Mouse (Mus musculus): ENCODE results near the gene Lrrc57. TPM values are rescaled to one million over a fixed set of nuclear protein-coding genes. Genes with fewer than 3 reads are reported as not detected.

Gene Lrrc57
- polyA plus RNA-seq, 1 experiment from 2014 or later = 26.0 TPM

DNA sequence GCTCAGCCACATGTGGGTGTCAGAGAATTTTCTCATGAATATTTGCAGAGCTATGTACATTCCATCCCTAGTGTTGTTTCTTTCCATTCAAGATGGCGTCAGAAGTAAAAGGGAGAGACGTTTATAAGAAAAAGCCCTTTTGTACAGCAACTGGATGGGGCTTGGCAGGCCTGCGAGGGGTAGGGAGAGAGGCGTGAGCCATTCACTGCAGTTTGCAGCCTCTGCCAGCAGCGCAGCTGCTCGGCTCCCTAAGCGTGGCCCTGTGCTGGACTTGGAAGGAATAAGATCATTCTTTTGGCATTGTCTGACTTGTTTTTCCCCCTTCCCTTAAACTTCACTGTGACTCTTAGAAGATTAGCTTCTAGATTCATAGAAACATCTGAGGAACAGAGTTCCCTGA lies 34.5 kb upstream of the Lrrc57 start:
- no peak overlapping the region for H3K27ac ChIP-seq (replicated peaks; ENCODE audit: low read depth, low read length)
- H3K4me3 ChIP-seq (ENCODE audit: low read depth, low read length) = no peak overlapping the region
- WGBS = 75% methylated on average over 7 of the region's 7 CpGs
- no peaks in the 10 kb centered on the region for H3K36me3 ChIP-seq (replicated peaks; ENCODE audit: control insufficient read depth, insufficient read depth, low read depth, low read length)
- no peak overlapping the region for H3K4me2 ChIP-seq (ENCODE audit: low read depth, low read length)
- no peaks in the 10 kb centered on the region for H3K27me3 ChIP-seq (ENCODE audit: control insufficient read depth, insufficient read depth, low read length)
- H3K4me1 ChIP-seq (ENCODE audit: control insufficient read depth, insufficient read depth, low read length) = no peaks in the 10 kb centered on the region
- DNase-seq (ENCODE audit: low spot score) = no peak
- no peaks in the 10 kb centered on the region for H3K9me3 ChIP-seq (replicated peaks; ENCODE audit: control insufficient read depth, low read length)
- no peak overlapping the region for H3K9ac ChIP-seq (replicated peaks; ENCODE audit: low read length)
- no peak for ATAC-seq (replicated peaks; ENCODE audit: insufficient number of reproducible peaks, low FRiP score, low TSS enrichment, low read depth)

DNA sequence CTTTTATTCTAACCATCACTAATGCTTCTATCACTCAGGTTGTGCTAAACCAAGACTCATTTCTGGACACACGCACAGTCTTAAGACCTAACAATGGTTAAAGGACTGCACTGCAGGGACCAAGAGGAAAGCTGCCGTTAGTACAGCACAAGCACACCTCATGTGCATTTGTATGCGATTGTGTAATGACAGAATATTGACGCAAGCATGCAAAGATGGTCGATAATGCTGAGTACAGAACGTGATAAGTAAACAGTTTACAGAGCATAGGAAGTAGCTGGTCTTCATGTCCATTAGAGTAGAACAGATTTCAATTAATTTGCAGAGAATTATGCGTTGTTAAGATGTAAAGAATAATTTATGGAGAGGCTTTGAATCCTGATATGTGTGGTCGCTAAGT lies 31.5 kb upstream of the Lrrc57 start:
- 93% methylated on average over 8 of the region's 8 CpGs for WGBS
- Histone ChIP-seq H3K9ac (replicated peaks; ENCODE audit: low read length) (no peak overlapping the region), H3K27me3 (ENCODE audit: control insufficient read depth, insufficient read depth, low read length) (no peaks in the 10 kb centered on the region), H3K9me3 (replicated peaks; ENCODE audit: control insufficient read depth, low read length) (no peaks in the 10 kb centered on the region), H3K4me2 (ENCODE audit: low read depth, low read length) (no peak overlapping the region), H3K27ac (replicated peaks; ENCODE audit: low read depth, low read length) (no peak overlapping the region), H3K4me1 (ENCODE audit: control insufficient read depth, insufficient read depth, low read length) (no peaks in the 10 kb centered on the region), H3K4me3 (ENCODE audit: low read depth, low read length) (no peak overlapping the region), H3K36me3 (replicated peaks; ENCODE audit: control insufficient read depth, insufficient read depth, low read depth, low read length) (no peaks in the 10 kb centered on the region)
- ATAC-seq (replicated peaks; ENCODE audit: insufficient number of reproducible peaks, low FRiP score, low TSS enrichment, low read depth) (no peak), DNase-seq (ENCODE audit: low spot score) (no peak)

DNA sequence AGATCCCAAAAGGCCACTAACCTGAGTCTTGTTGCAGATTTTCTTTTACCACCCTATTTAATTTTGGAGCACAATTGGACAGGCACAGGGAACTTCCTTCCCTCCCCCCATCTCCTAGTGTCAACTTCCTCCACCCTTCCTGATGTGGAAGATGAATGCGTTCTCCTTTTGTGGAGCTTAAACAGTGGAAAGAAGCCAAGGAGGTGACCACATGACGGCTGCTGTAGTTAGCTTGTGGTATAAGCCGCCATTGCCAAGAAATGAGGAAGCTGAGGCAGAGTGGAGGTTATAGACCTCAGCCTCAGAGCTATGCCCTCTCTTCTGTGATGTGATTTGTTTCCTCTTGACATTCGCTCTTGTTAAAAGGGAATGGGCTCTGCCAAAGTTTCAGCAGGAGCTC lies 22.6 kb upstream of the Lrrc57 start:
- Histone ChIP-seq H3K9me3 (replicated peaks; ENCODE audit: control insufficient read depth, low read length) (no peaks in the 10 kb centered on the region), H3K4me1 (ENCODE audit: control insufficient read depth, insufficient read depth, low read length) (no peaks in the 10 kb centered on the region), H3K27me3 (ENCODE audit: control insufficient read depth, insufficient read depth, low read length) (no peaks in the 10 kb centered on the region), H3K4me3 (ENCODE audit: low read depth, low read length) (no peak overlapping the region), H3K27ac (replicated peaks; ENCODE audit: low read depth, low read length) (no peak overlapping the region), H3K9ac (replicated peaks; ENCODE audit: low read length) (no peak overlapping the region), H3K4me2 (ENCODE audit: low read depth, low read length) (no peak overlapping the region), H3K36me3 (replicated peaks; ENCODE audit: control insufficient read depth, insufficient read depth, low read depth, low read length) (no peaks in the 10 kb centered on the region)
- 86% methylated on average over 4 of the region's 4 CpGs for WGBS
- no peak for DNase-seq (ENCODE audit: low spot score)
- ATAC-seq (replicated peaks; ENCODE audit: insufficient number of reproducible peaks, low FRiP score, low TSS enrichment, low read depth) = no peak

- Histone ChIP-seq H3K27ac (replicated peaks; ENCODE audit: low read depth, low read length) (no peak overlapping the region), H3K9me3 (replicated peaks; ENCODE audit: control insufficient read depth, low read length) (no peaks in the 10 kb centered on the region), H3K4me1 (ENCODE audit: control insufficient read depth, insufficient read depth, low read length) (no peaks in the 10 kb centered on the region), H3K36me3 (replicated peaks; ENCODE audit: control insufficient read depth, insufficient read depth, low read depth, low read length) (no peaks in the 10 kb centered on the region), H3K4me3 (ENCODE audit: low read depth, low read length) (no peak overlapping the region), H3K4me2 (ENCODE audit: low read depth, low read length) (no peak overlapping the region), H3K27me3 (ENCODE audit: control insufficient read depth, insufficient read depth, low read length) (no peaks in the 10 kb centered on the region), H3K9ac (replicated peaks; ENCODE audit: low read length) (no peak overlapping the region)
- WGBS = 90% methylated on average over 2 of the region's 2 CpGs
- ATAC-seq (replicated peaks; ENCODE audit: insufficient number of reproducible peaks, low FRiP score, low TSS enrichment, low read depth) (no peak), DNase-seq (ENCODE audit: low spot score) (no peak)
Measured at GRCm38 (mm10) chr2:120631521-120631920, 22.2 kb upstream of the Lrrc57 start.

DNA sequence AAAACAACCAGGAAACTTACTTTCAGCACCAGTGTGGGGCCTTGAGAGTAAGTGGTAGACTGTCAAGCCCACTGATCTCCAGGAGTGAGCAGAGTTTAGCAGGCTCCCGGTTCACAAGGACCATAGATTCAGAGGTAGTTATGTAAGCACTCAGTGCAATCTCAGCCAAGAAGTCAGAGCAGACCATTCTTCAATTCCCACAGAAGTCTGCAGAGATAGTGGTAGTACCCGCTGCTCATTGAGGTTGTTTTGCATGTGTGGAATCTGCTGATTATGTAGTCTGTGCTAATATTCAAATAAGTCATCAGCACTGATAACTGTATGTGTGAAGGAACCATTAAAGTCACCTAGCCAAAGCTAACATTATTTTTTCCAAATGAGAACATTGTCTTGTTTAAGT lies 21.3 kb upstream of the Lrrc57 start:
- Histone ChIP-seq H3K4me1 (ENCODE audit: control insufficient read depth, insufficient read depth, low read length) (no peaks in the 10 kb centered on the region), H3K4me3 (ENCODE audit: low read depth, low read length) (no peak overlapping the region), H3K9me3 (replicated peaks; ENCODE audit: control insufficient read depth, low read length) (no peaks in the 10 kb centered on the region), H3K27me3 (ENCODE audit: control insufficient read depth, insufficient read depth, low read length) (no peaks in the 10 kb centered on the region), H3K27ac (replicated peaks; ENCODE audit: low read depth, low read length) (no peak overlapping the region), H3K9ac (replicated peaks; ENCODE audit: low read length) (no peak overlapping the region), H3K36me3 (replicated peaks; ENCODE audit: control insufficient read depth, insufficient read depth, low read depth, low read length) (no peaks in the 10 kb centered on the region), H3K4me2 (ENCODE audit: low read depth, low read length) (no peak overlapping the region)
- ATAC-seq (replicated peaks; ENCODE audit: insufficient number of reproducible peaks, low FRiP score, low TSS enrichment, low read depth) (no peak), DNase-seq (ENCODE audit: low spot score) (no peak)
- 76% methylated on average over 2 of the region's 2 CpGs for WGBS

DNA sequence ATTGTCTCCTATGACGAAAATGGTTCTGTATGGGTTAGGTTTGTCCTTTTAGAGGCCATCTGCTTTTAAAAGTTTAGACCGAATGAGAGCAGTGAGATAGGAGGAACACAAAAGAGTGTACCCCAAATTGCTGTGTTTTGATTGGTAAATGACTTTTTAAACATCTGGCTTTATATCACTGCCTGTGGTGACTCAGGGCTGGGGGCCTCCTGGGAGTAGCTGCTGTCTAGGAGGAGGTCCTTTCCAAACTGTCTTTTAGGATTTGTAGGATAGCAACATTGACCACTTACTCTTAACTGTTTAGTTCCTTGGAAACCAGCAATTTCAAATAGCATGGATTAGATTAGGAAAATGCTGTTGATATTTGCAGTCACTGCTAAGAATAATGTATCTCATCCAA lies 20.9 kb upstream of the Lrrc57 start:
- no peak overlapping the region for H3K9ac ChIP-seq (replicated peaks; ENCODE audit: low read length)
- H3K4me1 ChIP-seq (ENCODE audit: control insufficient read depth, insufficient read depth, low read length) = no peaks in the 10 kb centered on the region
- H3K36me3 ChIP-seq (replicated peaks; ENCODE audit: control insufficient read depth, insufficient read depth, low read depth, low read length) = no peaks in the 10 kb centered on the region
- no peak for ATAC-seq (replicated peaks; ENCODE audit: insufficient number of reproducible peaks, low FRiP score, low TSS enrichment, low read depth)
- no peak for DNase-seq (ENCODE audit: low spot score)
- H3K4me3 ChIP-seq (ENCODE audit: low read depth, low read length) = no peak overlapping the region
- H3K27me3 ChIP-seq (ENCODE audit: control insufficient read depth, insufficient read depth, low read length) = no peaks in the 10 kb centered on the region
- H3K27ac ChIP-seq (replicated peaks; ENCODE audit: low read depth, low read length) = no peak overlapping the region
- 71% methylated on average over 2 of the region's 2 CpGs for WGBS
- no peaks in the 10 kb centered on the region for H3K9me3 ChIP-seq (replicated peaks; ENCODE audit: control insufficient read depth, low read length)
- H3K4me2 ChIP-seq (ENCODE audit: low read depth, low read length) = no peak overlapping the region

DNA sequence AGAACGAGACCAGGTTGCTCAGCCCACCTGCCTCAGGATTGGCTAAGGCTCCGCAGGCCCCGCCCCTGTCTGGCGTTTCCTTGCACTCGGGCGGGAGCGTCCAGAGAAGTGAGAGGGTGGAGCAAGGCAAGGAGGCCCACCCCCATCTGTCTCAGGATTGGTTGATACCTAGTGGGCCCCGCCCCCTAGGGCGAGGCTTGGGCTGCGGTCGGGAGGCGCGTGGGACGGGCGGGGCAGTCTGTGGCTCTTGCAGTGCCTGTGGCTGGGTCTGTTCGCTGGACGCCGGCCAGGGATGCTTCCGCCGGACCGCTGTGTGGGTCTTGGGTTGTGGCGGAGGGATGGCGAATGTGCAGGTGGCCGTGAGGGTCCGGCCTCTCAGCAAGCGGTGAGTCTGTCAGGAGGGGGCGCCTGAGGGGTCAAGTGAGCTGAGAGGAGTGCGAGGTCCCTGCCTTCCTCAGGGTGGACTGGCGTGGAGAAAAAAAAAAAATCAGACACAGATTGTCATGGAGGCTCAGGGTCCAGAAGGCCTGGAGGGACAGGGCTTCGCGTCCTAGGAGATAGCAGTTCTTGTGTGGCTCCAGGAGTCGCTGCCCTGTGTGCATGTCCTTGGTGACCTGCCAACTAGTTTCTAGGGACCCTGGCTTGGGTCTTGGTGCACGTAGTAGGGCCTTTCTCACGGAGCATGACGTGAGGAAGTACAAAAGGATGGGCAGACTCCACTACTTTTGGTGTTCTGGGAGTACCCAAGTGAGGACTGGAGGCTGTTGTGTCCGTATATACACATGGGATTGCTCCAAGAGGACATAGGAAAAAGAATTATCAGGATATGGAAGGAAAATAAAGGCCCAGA lies 19.8 kb upstream of the Lrrc57 start, which contains the start of gene Stard9:
Gene Stard9 (plus strand): TSS at position 236 of the 850 bp plus-strand sequence.
- peak within 1 kb of the TSS; percentile 51 for H3K9ac ChIP-seq (replicated peaks; ENCODE audit: low read length)
- peak within 1 kb of the TSS; percentile 51 for H3K4me2 ChIP-seq (ENCODE audit: low read depth, low read length)
- no peaks in the 10 kb centered on the region for H3K27me3 ChIP-seq (ENCODE audit: control insufficient read depth, insufficient read depth, low read length)
- H3K27ac ChIP-seq (replicated peaks; ENCODE audit: low read depth, low read length) = no peak within 1 kb of the TSS
- 1% methylated on average over 36 of the region's 36 CpGs for WGBS
- peak within 1 kb of the TSS; percentile 44 for H3K4me3 ChIP-seq (ENCODE audit: low read depth, low read length)
- ATAC-seq (replicated peaks; ENCODE audit: insufficient number of reproducible peaks, low FRiP score, low TSS enrichment, low read depth) (peak; percentile 100), DNase-seq (ENCODE audit: low spot score) (peak; percentile 100)
- H3K9me3 ChIP-seq (replicated peaks; ENCODE audit: control insufficient read depth, low read length) = no peaks in the 10 kb centered on the region
- no peaks in the 10 kb centered on the region for H3K36me3 ChIP-seq (replicated peaks; ENCODE audit: control insufficient read depth, insufficient read depth, low read depth, low read length)
- H3K4me1 ChIP-seq (ENCODE audit: control insufficient read depth, insufficient read depth, low read length) = no peaks in the 10 kb centered on the region

DNA sequence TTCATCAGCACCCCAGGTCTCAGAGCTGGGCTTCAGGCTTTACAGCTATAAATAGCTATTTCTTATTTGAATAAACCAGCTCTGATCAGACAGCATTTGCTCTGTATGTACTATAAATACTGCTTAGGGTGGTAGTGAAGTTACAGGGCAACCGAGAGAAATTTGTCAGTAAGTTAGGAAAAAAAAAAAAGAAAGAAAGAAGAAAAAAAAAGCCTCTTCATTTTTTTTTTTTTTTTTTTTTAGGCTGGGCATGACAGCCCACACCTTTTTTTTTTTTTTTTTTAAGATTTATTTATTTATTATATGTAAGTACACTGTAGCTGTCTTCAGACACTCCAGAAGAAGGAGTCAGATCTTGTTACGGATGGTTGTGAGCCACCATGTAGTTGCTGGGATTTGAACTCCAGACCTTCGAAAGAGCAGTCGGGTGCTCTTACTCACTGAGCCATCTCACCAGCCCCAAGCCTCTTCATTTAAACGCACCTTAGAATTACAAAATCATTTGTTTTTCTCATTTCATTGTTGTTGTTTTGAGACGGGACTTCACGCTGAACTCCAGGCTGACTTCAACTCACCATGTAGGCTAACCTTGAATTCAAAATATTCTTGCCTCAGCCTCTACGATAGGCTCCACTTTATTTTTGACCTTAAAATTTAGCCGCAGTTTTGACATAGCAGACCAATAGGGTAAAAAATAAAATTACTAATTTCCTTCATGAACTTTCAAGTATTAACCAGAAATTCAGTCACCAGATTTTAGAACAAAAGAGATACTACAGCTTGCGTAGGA lies 19.0 kb upstream of the Lrrc57 start:
- Histone ChIP-seq H3K4me3 (ENCODE audit: low read depth, low read length) (peak overlapping the region; percentile 1; the same call in 1 of the 2 replicates), H3K4me1 (ENCODE audit: control insufficient read depth, insufficient read depth, low read length) (no peaks in the 10 kb centered on the region), H3K27me3 (ENCODE audit: control insufficient read depth, insufficient read depth, low read length) (no peaks in the 10 kb centered on the region), H3K4me2 (ENCODE audit: low read depth, low read length) (peak overlapping the region; percentile 5; the same call in 1 of the 2 replicates), H3K36me3 (replicated peaks; ENCODE audit: control insufficient read depth, insufficient read depth, low read depth, low read length) (no peaks in the 10 kb centered on the region), H3K27ac (replicated peaks; ENCODE audit: low read depth, low read length) (no peak overlapping the region), H3K9me3 (replicated peaks; ENCODE audit: control insufficient read depth, low read length) (no peaks in the 10 kb centered on the region), H3K9ac (replicated peaks; ENCODE audit: low read length) (no peak overlapping the region)
- 26% methylated on average over 10 of the region's 10 CpGs for WGBS
- DNase-seq (ENCODE audit: low spot score) (no peak), ATAC-seq (replicated peaks; ENCODE audit: insufficient number of reproducible peaks, low FRiP score, low TSS enrichment, low read depth) (peak; percentile 50)
